Comparison of ENCODE assay signal across 8 mouse cellular contexts in the genomic region with DNA sequence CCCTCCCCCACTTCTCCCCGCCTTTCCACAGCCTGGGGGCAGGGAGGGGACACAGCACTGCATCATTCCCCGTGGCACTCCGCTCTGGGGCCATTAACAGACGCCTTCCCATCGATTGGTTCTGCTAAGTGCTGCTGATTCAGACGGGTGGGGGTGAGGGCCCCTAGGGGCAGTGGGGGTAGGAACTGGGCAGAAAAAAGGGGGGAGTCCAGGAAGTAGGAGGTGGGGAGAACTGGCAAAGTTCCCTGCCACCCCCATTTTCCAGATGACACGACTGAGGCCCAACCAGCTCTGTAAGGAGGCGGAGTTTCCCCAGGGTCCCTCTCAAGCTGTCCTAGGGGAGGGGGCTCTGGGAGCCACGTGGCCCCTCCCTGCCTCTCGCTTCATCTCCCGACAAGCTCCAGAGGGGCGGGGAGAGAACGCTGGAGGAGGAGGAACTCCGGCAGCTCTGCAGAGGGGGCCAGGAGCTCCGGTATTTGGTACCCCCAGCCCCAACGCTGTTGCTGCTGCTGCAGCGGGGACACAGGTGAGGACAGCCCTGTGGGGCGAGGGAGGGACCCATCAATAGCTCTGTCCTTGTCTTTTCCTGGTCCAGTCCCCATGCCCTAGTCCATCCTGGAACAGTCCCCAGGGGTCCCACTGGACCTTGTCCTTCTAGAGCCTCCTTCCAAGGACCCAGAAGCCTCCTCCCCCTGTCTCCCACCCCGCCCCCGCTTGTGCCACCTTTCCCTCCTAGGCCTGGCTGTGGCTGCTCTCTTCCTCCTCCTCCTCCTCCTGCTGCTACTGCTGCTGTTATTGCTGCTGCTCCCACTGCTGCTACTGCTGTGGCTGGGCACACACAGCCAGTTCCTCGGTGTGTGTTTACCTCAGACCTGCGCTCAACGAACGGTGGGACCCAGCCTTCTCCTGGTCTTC. TPM values are rescaled to one million over a fixed set of nuclear protein-coding genes. Genes with fewer than 3 reads are reported as not detected.
DNase-seq lines count a peak whose midpoint lies in the region; ATAC-seq and TF ChIP-seq lines count a peak whose summit lies in the region.

A gene (plus strand): TSS at position 425 of the 915 bp plus-strand sequence.

- no peaks in the 10 kb centered on the region for H3K4me1 ChIP-seq in lung, embryonic 16.5 days (replicated peaks; ENCODE audit: control insufficient read depth, insufficient read depth, low read length)
- no peaks in the 10 kb centered on the region for H3K4me1 ChIP-seq in cortical plate, adult 2 months (ENCODE audit: control insufficient read depth, insufficient read depth, low read length)
- H3K4me1 ChIP-seq in kidney, postnatal 0 days (replicated peaks; ENCODE audit: insufficient read depth, low read length) = no peaks in the 10 kb centered on the region
- H3K4me1 ChIP-seq in liver, embryonic 11.5 days (replicated peaks; ENCODE audit: control insufficient read depth, insufficient read depth, low read length) = no peaks in the 10 kb centered on the region

- H3K27me3 ChIP-seq in lung, embryonic 16.5 days (ENCODE audit: control insufficient read depth, insufficient read depth, low read depth, low read length) = no peaks in the 10 kb centered on the region
- no peaks in the 10 kb centered on the region for H3K27me3 ChIP-seq in kidney, postnatal 0 days (ENCODE audit: insufficient read depth, low read length)
- no peaks in the 10 kb centered on the region for H3K27me3 ChIP-seq in liver, embryonic 11.5 days (replicated peaks; ENCODE audit: control insufficient read depth, insufficient read depth, low read length)

- peak within 1 kb of the TSS; percentile 56 for H3K9ac ChIP-seq in lung, embryonic 16.5 days (ENCODE audit: low read length)
- peak within 1 kb of the TSS; percentile 37; the same call in 1 of the 2 replicates for H3K9ac ChIP-seq in kidney, postnatal 0 days (ENCODE audit: low read depth, low read length)
- peak within 1 kb of the TSS; percentile 34; the same call in 1 of the 2 replicates for H3K9ac ChIP-seq in liver, embryonic 11.5 days (ENCODE audit: low read depth, low read length)

- no peak for DNase-seq in lung, adult 18-20 months
- peak; percentile 15 for DNase-seq in gastrocnemius, postnatal 10 days
- peak; percentile 35 for DNase-seq in kidney, postnatal 0 days (ENCODE audit: low spot score)
- DNase-seq in liver, embryonic 11.5 days (ENCODE audit: low spot score) = no peak
- DNase-seq in right cerebral cortex, postnatal 14 days = peak; percentile 63
- DNase-seq in urinary bladder, adult 2 months (ENCODE audit: low spot score) = no peak

- no peak; the same call in 1 of the 2 replicates for TF ChIP-seq POLR2A in cortical plate, adult 2 months (IDR thresholded peaks at IDR 0.05; ENCODE audit: extremely low read depth, insufficient read depth, low read length)

- H3K4me3 ChIP-seq in lung, embryonic 16.5 days (ENCODE audit: low read length) = peak within 1 kb of the TSS; percentile 47
- peak within 1 kb of the TSS; percentile 46 for H3K4me3 ChIP-seq in cortical plate, adult 2 months (ENCODE audit: insufficient read depth, low read length)
- peak within 1 kb of the TSS; percentile 33 for H3K4me3 ChIP-seq in kidney, postnatal 0 days (replicated peaks; ENCODE audit: low read depth, low read length)
- peak within 1 kb of the TSS; percentile 35 for H3K4me3 ChIP-seq in liver, embryonic 11.5 days (ENCODE audit: low read depth, low read length)

- H3K4me2 ChIP-seq in lung, embryonic 16.5 days (ENCODE audit: low read depth, low read length) = peak within 1 kb of the TSS; percentile 59
- H3K4me2 ChIP-seq in kidney, postnatal 0 days (ENCODE audit: low read length) = peak within 1 kb of the TSS; percentile 60
- H3K4me2 ChIP-seq in liver, embryonic 11.5 days = peak within 1 kb of the TSS; percentile 65

- peak; percentile 63 for ATAC-seq in lung, embryonic 16.5 days (ENCODE audit: low read depth)
- peak; percentile 75; the same call in 1 of the 2 replicates for ATAC-seq in kidney, postnatal 0 days (replicated peaks; ENCODE audit: low FRiP score, low read depth)
- peak; percentile 53 for ATAC-seq in liver, embryonic 11.5 days (replicated peaks; ENCODE audit: low FRiP score)

- 13% methylated on average over 16 of the region's 24 CpGs for WGBS in lung, embryonic 16.5 days
- 31% methylated on average over 23 of the region's 24 CpGs for WGBS in kidney, postnatal 0 days
- WGBS in liver, embryonic 11.5 days = 16% methylated on average over 18 of the region's 24 CpGs

- H3K36me3 ChIP-seq in lung, embryonic 16.5 days (ENCODE audit: control insufficient read depth, insufficient read depth, low read length) = no peaks in the 10 kb centered on the region
- H3K36me3 ChIP-seq in kidney, postnatal 0 days (ENCODE audit: insufficient read depth, low read length) = no peaks in the 10 kb centered on the region
- no peaks in the 10 kb centered on the region; the same call in 1 of the 2 replicates for H3K36me3 ChIP-seq in liver, embryonic 11.5 days (ENCODE audit: control insufficient read depth, insufficient read depth, low read length)

- no peak for TF ChIP-seq CTCF in cortical plate, adult 2 months (IDR thresholded peaks at IDR 0.05; ENCODE audit: extremely low read depth, insufficient read depth, low read length)
- no peak for TF ChIP-seq CTCF in kidney, postnatal 0 days (IDR thresholded peaks at IDR 0.05; ENCODE audit: low read depth)

- H3K9me3 ChIP-seq in lung, embryonic 16.5 days (ENCODE audit: control insufficient read depth, low read length) = no peaks in the 10 kb centered on the region
- no peaks in the 10 kb centered on the region for H3K9me3 ChIP-seq in kidney, postnatal 0 days (replicated peaks; ENCODE audit: low read length)
- H3K9me3 ChIP-seq in liver, embryonic 11.5 days (ENCODE audit: control insufficient read depth, low read length) = no peaks in the 10 kb centered on the region

- H3K27ac ChIP-seq in lung, embryonic 16.5 days (ENCODE audit: low read length) = no peak within 1 kb of the TSS
- H3K27ac ChIP-seq in cortical plate, adult 2 months (ENCODE audit: insufficient read depth, low read length) = no peak within 1 kb of the TSS
- H3K27ac ChIP-seq in kidney, postnatal 0 days = no peak within 1 kb of the TSS
- no peak within 1 kb of the TSS for H3K27ac ChIP-seq in liver, embryonic 11.5 days (ENCODE audit: low read depth, low read length)

RNA-seq across cellular contexts. Expression of the gene that starts here (rescaled TPM):
- polyA plus RNA-seq in lung, embryonic 16.5 days (2015; fragmentation: Nextera tagmentation; extraction: Ambion mirVana) = 1.1 TPM in 2 replicates
- 7.6 and 7.9 TPM in 2 replicates for polyA plus RNA-seq in cortical plate, adult 2 months (2012; rRNA removed)
- 1 to 10 TPM; 1.2 to 1.3 TPM for total RNA-seq in gastrocnemius, postnatal 10 days (2021)
- 0.68 and 0.83 TPM in 2 replicates for polyA plus RNA-seq in kidney, postnatal 0 days (2015; fragmentation: Nextera tagmentation; extraction: Ambion mirVana)
- 0.84 and 0.94 TPM in 2 replicates for polyA plus RNA-seq in liver, embryonic 11.5 days (2014; fragmentation: Nextera tagmentation; extraction: Ambion mirVana)
- 1.7 and 2.4 TPM in 2 replicates for polyA plus RNA-seq in urinary bladder, adult 2 months (2012; rRNA removed)

Comparison
In these comparisons a context has a peak if more than half of its experiments do, and no peak if none do; other contexts are left out.
1. Peak in DNase-seq, ATAC-seq, H3K4me3 ChIP-seq, H3K9ac ChIP-seq and H3K4me2 ChIP-seq in kidney, postnatal 0 days; RNA of the gene not detected or under 1 TPM.
2. Peak in ATAC-seq, H3K4me3 ChIP-seq, H3K9ac ChIP-seq and H3K4me2 ChIP-seq in liver, embryonic 11.5 days; RNA of the gene not detected or under 1 TPM.
3. DNase-seq: peak in gastrocnemius, postnatal 10 days (single experiment) and right cerebral cortex, postnatal 14 days (single experiment); none in lung, adult 18-20 months (0 of 2), liver, embryonic 11.5 days (single experiment) and urinary bladder, adult 2 months (single experiment).
4. Peak in every context shown above with its lines, with median percentiles within 50 percentile points of each other: ATAC-seq, H3K4me2 ChIP-seq, H3K4me3 ChIP-seq and H3K9ac ChIP-seq.